Mouse (Mus musculus) forebrain, embryonic 13.5 days (tissue): Measurements from ENCODE around the gene Rpl32. TPM values are rescaled to one million over a fixed set of nuclear protein-coding genes. Genes with fewer than 3 reads are reported as not detected.

ENCODE experiments used
- ATAC-seq: fragments of 200-750 bp; cut with Nextera tagmentation; 2 replicates; pipeline ENCODE4 v1.8.0; 2017
- H3K27ac ChIP-seq: fragments of 300-500 bp; sonication (generic); 2 replicates; pipeline ENCODE4 v1.5.1; 2015; ENCODE audit warnings: inconsistent platforms, mild to moderate bottlenecking, moderate library complexity
- H3K27me3 ChIP-seq: fragments of 300-500 bp; sonication (generic); 2 replicates; pipeline ENCODE4 v1.6.1; 2015; ENCODE audit warnings: mild to moderate bottlenecking, inconsistent platforms
- H3K36me3 ChIP-seq: fragments of 300-500 bp; sonication (generic); 2 replicates; pipeline ENCODE4 v1.6.1; 2015; ENCODE audit warnings: mild to moderate bottlenecking, inconsistent platforms; ENCODE audit not compliant: poor library complexity, severe bottlenecking
- H3K4me1 ChIP-seq: fragments of 300-500 bp; sonication (generic); 2 replicates; pipeline ENCODE4 v1.6.1; 2015; ENCODE audit warnings: inconsistent platforms
- H3K4me2 ChIP-seq: fragments of 300-500 bp; sonication (generic); 2 replicates; pipeline ENCODE4 v1.6.1; 2015; ENCODE audit warnings: inconsistent platforms, mild to moderate bottlenecking, moderate library complexity
- H3K4me3 ChIP-seq: fragments of 300-500 bp; sonication (generic); 2 replicates; pipeline ENCODE4 v1.5.1; 2015; ENCODE audit warnings: mild to moderate bottlenecking, inconsistent platforms
- H3K9ac ChIP-seq: fragments of 300-500 bp; sonication (generic); 2 replicates; pipeline ENCODE4 v1.6.1; 2015; ENCODE audit warnings: mild to moderate bottlenecking, inconsistent platforms
- H3K9me3 ChIP-seq: fragments of 300-500 bp; sonication (generic); replicated peaks from 2 replicates; pipeline ENCODE4 v1.6.1; 2016; ENCODE audit warnings: inconsistent platforms
- WGBS: fragments of 180-500 bp; shearing (Covaris S2); methylation state at CpG from one replicate; pipeline ENCODE4 v1.1.7; 2015; 5-methylcytosine and 5-hydroxymethylcytosine counted together
- polyA plus RNA-seq: library from polyadenylated mRNA; unstranded; fragments of >200 nt; fragmentation: Nextera tagmentation; extraction: Ambion mirVana; gene quantifications from 2 replicates; pipeline ENCODE4 v1.2.1, GENCODE M21; 2015

The Rpl32 gene
- polyA plus RNA-seq, 1 experiment from 2014 or later, result 1,910 TPM

- Histone ChIP-seq H3K4me3 (peak overlapping the region; percentile 97), H3K27me3 (no peaks in the 10 kb centered on the region), H3K9me3 (no peaks in the 10 kb centered on the region), H3K9ac (peak overlapping the region; percentile 99), H3K4me2 (peak overlapping the region; percentile 75), H3K27ac (peak overlapping the region; percentile 97), H3K36me3 (peaks cover 46% of the 10 kb centered on the region), H3K4me1 (peaks cover 27% of the 10 kb centered on the region)
- ATAC-seq, result no peak
- 3% methylated on average over 15 of the region's 15 CpGs for WGBS
Measured at GRCm38 (mm10) chr6:115807464-115808195, 917 bp downstream of the Rpl32 start.

GRCm38 (mm10) chr6:115804432-115805192 is 3.9 kb downstream of the Rpl32 start:
- Histone ChIP-seq H3K9me3 (no peaks in the 10 kb centered on the region), H3K4me3 (no peak overlapping the region), H3K9ac (no peak overlapping the region), H3K4me1 (peaks cover 27% of the 10 kb centered on the region), H3K27me3 (no peaks in the 10 kb centered on the region), H3K27ac (no peak overlapping the region), H3K4me2 (no peak overlapping the region), H3K36me3 (peaks cover 75% of the 10 kb centered on the region)
- ATAC-seq, result no peak
- WGBS, result 66% methylated on average over 10 of the region's 10 CpGs

GRCm38 (mm10) chr6:115803541-115804382 is 4.8 kb downstream of the Rpl32 start:
- Histone ChIP-seq H3K27me3 (no peaks in the 10 kb centered on the region), H3K36me3 (peaks cover 83% of the 10 kb centered on the region), H3K27ac (peak overlapping the region; percentile 46)

DNA sequence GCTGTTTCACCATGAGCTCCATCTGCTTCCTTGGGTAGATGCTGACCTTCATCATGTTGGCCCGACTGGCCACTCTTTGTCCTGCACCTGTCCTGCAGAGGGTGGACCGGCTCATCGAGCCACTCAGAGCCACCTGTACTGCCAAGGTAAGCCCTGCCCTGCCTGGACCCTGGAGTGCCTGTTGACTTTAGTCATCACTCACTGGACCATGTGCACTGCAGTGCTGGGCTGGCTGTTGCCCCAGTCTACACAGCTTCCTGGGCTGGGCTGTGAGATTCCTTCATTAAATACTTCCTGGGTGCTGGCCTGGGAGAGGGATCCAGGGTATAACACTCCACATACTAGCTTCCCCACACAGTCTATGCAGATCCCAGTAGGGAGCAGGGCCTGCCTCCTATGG is 6.7 kb downstream of the Rpl32 start:
- Histone ChIP-seq H3K9me3 (no peaks in the 10 kb centered on the region), H3K4me2 (no peak overlapping the region), H3K9ac (no peak overlapping the region), H3K27me3 (no peaks in the 10 kb centered on the region), H3K36me3 (peaks cover 97% of the 10 kb centered on the region), H3K4me3 (no peak overlapping the region), H3K4me1 (peaks cover 17% of the 10 kb centered on the region), H3K27ac (no peak overlapping the region)
- 93% methylated on average over 3 of the region's 3 CpGs for WGBS
- ATAC-seq, result no peak

More at GRCm38 (mm10) chr6:115803541-115804382, 4.8 kb downstream of the Rpl32 start:
- WGBS, result 50% methylated on average over 16 of the region's 16 CpGs
- no peak overlapping the region for H3K9ac ChIP-seq
- H3K9me3 ChIP-seq, result no peaks in the 10 kb centered on the region
- H3K4me1 ChIP-seq, result peaks cover 27% of the 10 kb centered on the region
- H3K4me2 ChIP-seq, result no peak overlapping the region
- peak; percentile 28; the same call in 1 of the 2 replicates for ATAC-seq
- H3K4me3 ChIP-seq, result no peak overlapping the region

- Histone ChIP-seq H3K27ac (peak overlapping the region; percentile 37; the same call in 1 of the 2 replicates), H3K9ac (no peak overlapping the region), H3K4me1 (no peaks in the 10 kb centered on the region), H3K27me3 (no peaks in the 10 kb centered on the region), H3K4me2 (no peak overlapping the region), H3K9me3 (no peaks in the 10 kb centered on the region), H3K4me3 (no peak overlapping the region), H3K36me3 (peaks cover 100% of the 10 kb centered on the region)
- 90% methylated on average over 21 of the region's 21 CpGs for WGBS
- no peak for ATAC-seq
Measured at GRCm38 (mm10) chr6:115792691-115793215, 15.8 kb downstream of the Rpl32 start.

GRCm38 (mm10) chr6:115791842-115792686 is 16.5 kb downstream of the Rpl32 start:
- 88% methylated on average over 34 of the region's 34 CpGs for WGBS
- Histone ChIP-seq H3K4me1 (no peaks in the 10 kb centered on the region), H3K36me3 (peaks cover 100% of the 10 kb centered on the region), H3K9ac (no peak overlapping the region), H3K9me3 (no peaks in the 10 kb centered on the region), H3K27me3 (no peaks in the 10 kb centered on the region), H3K4me2 (no peak overlapping the region), H3K4me3 (no peak overlapping the region), H3K27ac (no peak overlapping the region)
- no peak for ATAC-seq

DNA sequence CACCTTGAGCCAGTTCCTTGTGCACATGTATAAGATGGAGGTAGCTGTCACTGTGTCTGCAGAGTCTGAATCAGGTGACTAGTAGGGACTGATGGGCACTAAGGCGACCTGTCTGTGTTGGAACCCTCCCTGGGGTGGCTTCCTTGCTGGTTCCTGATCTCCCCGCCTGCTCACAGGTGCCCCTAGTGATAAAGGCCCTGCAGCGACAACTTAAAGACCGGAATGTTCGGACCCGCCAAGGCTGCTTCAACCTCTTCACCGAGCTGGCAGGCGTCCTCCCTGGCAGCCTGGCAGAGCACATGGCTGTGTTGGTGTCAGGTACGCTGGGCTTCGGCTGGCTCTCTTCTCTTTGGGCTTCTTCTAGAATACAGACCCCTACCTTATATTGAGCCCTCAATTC is 17.5 kb downstream of the Rpl32 start:
- no peaks in the 10 kb centered on the region for H3K9me3 ChIP-seq
- H3K27ac ChIP-seq, result no peak overlapping the region
- ATAC-seq, result no peak
- H3K4me1 ChIP-seq, result no peaks in the 10 kb centered on the region
- H3K36me3 ChIP-seq, result peaks cover 100% of the 10 kb centered on the region
- no peaks in the 10 kb centered on the region for H3K27me3 ChIP-seq
- H3K4me3 ChIP-seq, result no peak overlapping the region
- WGBS, result 87% methylated on average over 10 of the region's 10 CpGs
- no peak overlapping the region for H3K4me2 ChIP-seq
- no peak overlapping the region for H3K9ac ChIP-seq

GRCm38 (mm10) chr6:115782781-115783180 is 25.8 kb downstream of the Rpl32 start:
- Histone ChIP-seq H3K4me2 (no peak overlapping the region), H3K4me3 (no peak overlapping the region), H3K9me3 (no peaks in the 10 kb centered on the region), H3K27me3 (no peaks in the 10 kb centered on the region), H3K27ac (no peak overlapping the region), H3K4me1 (no peaks in the 10 kb centered on the region), H3K9ac (no peak overlapping the region), H3K36me3 (peaks cover 93% of the 10 kb centered on the region)
- ATAC-seq, result no peak
- 93% methylated on average over 3 of the region's 3 CpGs for WGBS

DNA sequence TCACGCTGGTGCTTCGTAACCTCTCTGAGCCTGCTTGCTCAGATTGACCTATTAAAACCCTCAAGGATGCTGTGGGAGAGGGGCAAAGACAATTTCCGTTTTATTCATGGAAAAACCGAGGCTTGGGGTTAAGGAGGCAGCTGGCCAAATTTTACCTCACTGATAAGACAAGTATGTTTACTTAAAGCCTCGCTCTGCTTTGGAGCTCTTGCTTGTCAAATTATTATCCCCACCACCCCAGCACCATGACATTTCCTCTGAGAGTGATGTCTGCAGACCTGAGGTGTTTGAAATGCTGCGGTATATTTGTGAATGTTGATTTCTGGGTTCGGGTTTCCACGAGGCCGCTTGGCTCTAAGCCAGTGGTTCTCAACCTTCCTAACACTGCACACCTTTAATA is 32.2 kb downstream of the Rpl32 start:
- Histone ChIP-seq H3K9ac (peak overlapping the region; percentile 86), H3K27me3 (no peaks in the 10 kb centered on the region), H3K4me2 (peak overlapping the region; percentile 93), H3K27ac (no peak overlapping the region), H3K4me1 (peaks cover 31% of the 10 kb centered on the region), H3K4me3 (peak overlapping the region; percentile 82), H3K9me3 (no peaks in the 10 kb centered on the region), H3K36me3 (peaks cover 32% of the 10 kb centered on the region)
- ATAC-seq, result no peak
- WGBS, result 74% methylated on average over 9 of the region's 9 CpGs

GRCm38 (mm10) chr6:115775838-115776237 is 32.7 kb downstream of the Rpl32 start:
- 53% methylated on average over 3 of the region's 3 CpGs for WGBS
- Histone ChIP-seq H3K9ac (peak overlapping the region; percentile 86), H3K4me2 (peak overlapping the region; percentile 93), H3K4me3 (peak overlapping the region; percentile 82), H3K36me3 (peaks cover 26% of the 10 kb centered on the region), H3K4me1 (peaks cover 31% of the 10 kb centered on the region), H3K27ac (no peak overlapping the region), H3K9me3 (no peaks in the 10 kb centered on the region), H3K27me3 (no peaks in the 10 kb centered on the region)
- ATAC-seq, result no peak

GRCm38 (mm10) chr6:115774501-115774921 is 34.0 kb downstream of the Rpl32 start, which contains the start of gene Cand2:
TSS of gene Cand2 (plus strand) at chr6:115774538.
- WGBS, result 0% methylated on average over 17 of the region's 28 CpGs
- ATAC-seq, result peak; percentile 87

More at GRCm38 (mm10) chr6:115774501-115774921, 34.0 kb downstream of the Rpl32 start, which contains the start of gene Cand2:
- Histone ChIP-seq H3K4me2 (peak within 1 kb of the TSS; percentile 93), H3K27me3 (no peaks in the 10 kb centered on the region), H3K4me1 (peaks cover 31% of the 10 kb centered on the region), H3K27ac (peak within 1 kb of the TSS; percentile 73), H3K9me3 (no peaks in the 10 kb centered on the region), H3K9ac (peak within 1 kb of the TSS; percentile 86), H3K4me3 (peak within 1 kb of the TSS; percentile 82), H3K36me3 (peaks cover 14% of the 10 kb centered on the region)
